Mouse (Mus musculus) C2C12 (cell line): Measurements from ENCODE around the gene Il18bp.

Source experiments
- CEBPB ChIP-seq: IDR thresholded peaks from one replicate; pipeline ENCODE4 v1.6.1; 2011; ENCODE audit warnings: low read depth, mild to moderate bottlenecking, control low read depth, moderate library complexity
- CTCF ChIP-seq: IDR thresholded peaks from one replicate; pipeline ENCODE4 v1.5.1; 2011; ENCODE audit not compliant: control insufficient read depth, insufficient read depth, insufficient read length
- FOSL1 ChIP-seq: IDR thresholded peaks from one replicate; pipeline ENCODE4 v1.8.0; 2011; ENCODE audit warnings: mild to moderate bottlenecking, low read length; ENCODE audit not compliant: poor library complexity, insufficient read depth, severe bottlenecking
- MAX ChIP-seq: IDR thresholded peaks from one replicate; pipeline ENCODE4 v1.6.1; 2011; ENCODE audit warnings: mild to moderate bottlenecking, control low read depth
- MYOD1 ChIP-seq: IDR thresholded peaks from one replicate; pipeline ENCODE4 v1.6.1; 2011; ENCODE audit warnings: low read depth; ENCODE audit not compliant: control insufficient read depth, insufficient read length
- MYOG ChIP-seq: IDR thresholded peaks from one replicate; pipeline ENCODE4 v1.6.1; 2011; ENCODE audit not compliant: control insufficient read depth, insufficient read length; ENCODE audit errors: extremely low read depth
- USF1 ChIP-seq: IDR thresholded peaks from one replicate; pipeline ENCODE4 v1.6.1; 2011; ENCODE audit warnings: low read depth, mild to moderate bottlenecking, control low read depth, moderate library complexity

GRCm38 (mm10) chr7:102037318-102037717, 18.8 kb upstream of the Il18bp start:
- TF ChIP-seq CTCF: no peak
- TF ChIP-seq MYOG: no peak
- TF ChIP-seq CEBPB: no peak
- no peak for TF ChIP-seq MAX
- no peak for TF ChIP-seq USF1
- no peak for TF ChIP-seq MYOD1
- TF ChIP-seq FOSL1: no peak
